Mouse (Mus musculus) neural tube, embryonic 11.5 days (tissue): ENCODE results near the gene 1700017B05Rik. TPM values are rescaled to one million over a fixed set of nuclear protein-coding genes. Genes with fewer than 3 reads are reported as not detected.

Experiments used
- ATAC-seq: fragments of 200-750 bp; cut with Nextera tagmentation; 2 replicates; pipeline ENCODE4 v1.8.0; 2017; ENCODE audit warnings: moderate number of reproducible peaks, mild to moderate bottlenecking, moderate TSS enrichment, moderate library complexity; ENCODE audit not compliant: insufficient read depth, low FRiP score, low TSS enrichment
- DNase-seq: peaks from one replicate; pipeline ENCODE4 v3.0.0-alpha.2; 2015; ENCODE audit warnings: low spot score
- H3K27ac ChIP-seq: fragments of 300-500 bp; sonication (generic); 2 replicates; pipeline ENCODE4 v1.5.1; 2014; ENCODE audit warnings: low read depth, mild to moderate bottlenecking, low read length
- H3K27me3 ChIP-seq: fragments of 300-500 bp; sonication (generic); 2 replicates; pipeline ENCODE4 v1.6.1; 2014; ENCODE audit warnings: mild to moderate bottlenecking, low read length, mixed read lengths; ENCODE audit not compliant: control insufficient read depth, insufficient read depth
- H3K36me3 ChIP-seq: fragments of 300-500 bp; sonication (generic); 2 replicates; pipeline ENCODE4 v1.6.1; 2014; ENCODE audit warnings: mild to moderate bottlenecking, low read length, moderate library complexity, mixed read lengths; ENCODE audit not compliant: control insufficient read depth, insufficient read depth
- H3K4me1 ChIP-seq: fragments of 300-500 bp; sonication (generic); 2 replicates; pipeline ENCODE4 v1.6.1; 2014; ENCODE audit warnings: low read length, mixed read lengths; ENCODE audit not compliant: control insufficient read depth, insufficient read depth
- H3K4me2 ChIP-seq: fragments of 300-500 bp; sonication (generic); 2 replicates; pipeline ENCODE4 v1.6.1; 2014; ENCODE audit warnings: low read depth, mild to moderate bottlenecking, moderate library complexity
- H3K4me3 ChIP-seq: fragments of 300-500 bp; sonication (generic); 2 replicates; pipeline ENCODE4 v1.5.1; 2014; ENCODE audit warnings: low read depth, low read length
- H3K9ac ChIP-seq: fragments of 300-500 bp; sonication (generic); 2 replicates; pipeline ENCODE4 v1.6.1; 2014; ENCODE audit warnings: mild to moderate bottlenecking, low read length
- H3K9me3 ChIP-seq: fragments of 300-500 bp; sonication (generic); 2 replicates; pipeline ENCODE4 v1.6.1; 2016; ENCODE audit warnings: low read length; ENCODE audit not compliant: control insufficient read depth
- WGBS: fragments of 180-500 bp; shearing (Covaris S2); extraction: QIAGEN DNeasy Blood & Tissue Kit; methylation state at CpG from one replicate; pipeline ENCODE4 v1.1.7; 2014; 5-methylcytosine and 5-hydroxymethylcytosine counted together
- polyA plus RNA-seq: library from polyadenylated mRNA; unstranded; fragments of >200 nt; fragmentation: Nextera tagmentation; extraction: Ambion mirVana; gene quantifications from 2 replicates; pipeline ENCODE4 v1.2.1, GENCODE M21; 2014

1700017B05Rik gene
- polyA plus RNA-seq, 1 experiment from 2014 or later, result 11.3 TPM

DNA sequence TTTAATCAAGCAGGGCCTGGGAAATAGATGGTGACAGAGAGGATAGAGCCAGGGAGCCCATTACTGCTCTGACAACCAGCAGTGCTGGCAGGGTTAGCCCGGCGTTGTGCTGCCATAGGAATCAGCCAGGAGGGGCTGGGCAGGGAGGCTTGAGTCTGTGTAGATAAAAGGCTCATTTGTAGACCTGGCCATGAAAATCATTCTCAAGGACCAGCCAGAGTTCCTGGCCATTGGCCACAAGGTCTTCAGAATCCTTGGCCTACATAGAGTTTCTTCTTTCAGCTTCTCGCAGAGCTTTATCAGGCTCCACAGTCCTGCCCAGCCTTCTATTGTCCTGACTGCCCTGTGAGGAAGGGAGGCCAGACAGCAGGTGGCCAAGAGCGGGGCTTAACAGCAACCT, 17.0 kb upstream of the 1700017B05Rik start:
- H3K4me2 ChIP-seq, result no peak overlapping the region
- DNase-seq (no peak), ATAC-seq (no peak)
- no peak overlapping the region for H3K9ac ChIP-seq
- no peaks in the 10 kb centered on the region for H3K4me1 ChIP-seq
- H3K36me3 ChIP-seq, result no peaks in the 10 kb centered on the region
- H3K9me3 ChIP-seq, result no peaks in the 10 kb centered on the region
- WGBS, result 67% methylated on average over 4 of the region's 4 CpGs
- H3K27me3 ChIP-seq, result no peaks in the 10 kb centered on the region
- no peak overlapping the region for H3K27ac ChIP-seq
- H3K4me3 ChIP-seq, result no peak overlapping the region

DNA sequence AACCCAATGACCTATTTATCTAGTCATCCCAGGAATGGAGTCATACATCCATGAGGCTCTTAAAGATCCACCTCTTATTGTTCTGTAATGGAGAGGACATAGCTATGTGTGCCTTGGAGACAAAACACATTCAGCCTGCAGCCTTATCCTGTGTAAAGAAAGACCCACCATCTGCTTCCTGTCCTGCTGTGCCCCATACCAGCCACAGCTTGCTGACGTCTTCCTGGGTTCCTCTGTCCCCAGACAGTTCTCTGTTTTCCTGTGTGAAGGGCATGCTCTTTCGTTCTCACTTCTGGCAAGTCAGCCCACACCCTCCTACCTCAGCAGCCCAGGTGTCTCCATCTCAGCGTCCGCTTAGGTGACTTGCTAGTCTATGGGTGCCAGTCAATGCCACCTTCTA, 15.9 kb upstream of the 1700017B05Rik start:
- Histone ChIP-seq H3K27ac (no peak overlapping the region), H3K27me3 (no peaks in the 10 kb centered on the region), H3K4me1 (no peaks in the 10 kb centered on the region), H3K4me3 (no peak overlapping the region), H3K36me3 (no peaks in the 10 kb centered on the region), H3K4me2 (no peak overlapping the region), H3K9ac (no peak overlapping the region), H3K9me3 (no peaks in the 10 kb centered on the region)
- ATAC-seq, result no peak
- no peak for DNase-seq
- 52% methylated on average over 4 of the region's 4 CpGs for WGBS

DNA sequence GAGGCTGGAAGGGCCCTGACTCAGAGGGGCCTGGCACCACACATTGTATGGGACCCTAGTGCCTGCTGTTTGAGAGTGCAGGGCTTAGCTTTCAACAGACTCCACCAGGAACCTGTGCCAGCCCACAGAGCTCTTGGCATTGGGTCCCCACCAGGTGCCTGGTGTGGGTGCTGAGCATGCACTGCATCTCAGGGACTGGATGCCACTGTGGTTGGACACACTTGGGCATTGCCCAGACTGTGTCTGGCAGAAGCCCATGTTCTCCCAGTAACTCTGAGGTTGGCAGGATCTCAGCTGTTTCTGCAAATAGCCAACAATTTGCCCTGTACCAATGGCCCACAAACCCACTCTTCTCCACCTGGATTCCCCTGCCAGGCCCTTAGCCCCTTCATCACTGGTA, 13.9 kb upstream of the 1700017B05Rik start:
- H3K27me3 ChIP-seq, result no peaks in the 10 kb centered on the region
- DNase-seq (no peak), ATAC-seq (no peak)
- 0 out of 2 replicates have a peak, but pooled peaks cover 2% of the 10 kb centered on the region for H3K4me1 ChIP-seq
- H3K9ac ChIP-seq, result no peak overlapping the region
- H3K4me3 ChIP-seq, result no peak overlapping the region
- no peak overlapping the region for H3K27ac ChIP-seq
- H3K9me3 ChIP-seq, result no peaks in the 10 kb centered on the region
- no peaks in the 10 kb centered on the region for H3K36me3 ChIP-seq
- no peak overlapping the region for H3K4me2 ChIP-seq

DNA sequence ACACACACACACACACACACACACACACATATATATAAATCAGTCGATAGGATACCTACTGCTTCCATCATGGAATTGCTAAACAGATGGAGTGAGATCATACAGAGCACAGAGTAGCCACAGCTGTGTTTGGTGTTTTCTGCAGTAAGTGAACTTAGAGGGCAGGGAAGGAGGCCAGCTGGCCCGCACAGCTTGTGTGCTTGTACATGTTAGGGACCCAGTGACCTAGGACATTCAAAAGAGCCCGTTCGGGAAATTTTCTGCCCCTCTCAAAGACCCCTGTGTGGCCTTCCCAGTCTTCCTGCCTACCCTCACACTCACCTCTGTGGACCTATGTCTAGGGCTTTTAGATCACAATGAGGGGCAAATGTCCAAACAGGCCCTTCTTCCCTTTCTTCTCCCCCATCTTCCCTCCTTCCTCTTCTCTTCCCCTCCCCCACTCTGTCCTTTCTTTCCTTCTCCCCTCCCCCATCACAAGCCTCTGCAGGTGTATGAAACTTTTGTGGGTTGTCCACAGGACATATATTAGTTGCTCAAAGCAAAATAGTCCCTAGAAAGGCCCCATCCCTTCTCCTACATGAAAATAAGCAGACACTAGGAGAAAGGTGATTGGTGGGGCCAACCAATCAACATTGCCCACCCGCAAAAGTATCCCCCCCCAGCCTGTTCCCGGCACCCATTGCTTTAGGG, 11.5 kb upstream of the 1700017B05Rik start:
- no peak for ATAC-seq
- DNase-seq, result no peak
- H3K4me1 ChIP-seq, result 0 out of 2 replicates have a peak, but pooled peaks cover 2% of the 10 kb centered on the region
- 19% methylated on average over 6 of the region's 6 CpGs for WGBS
- no peaks in the 10 kb centered on the region for H3K9me3 ChIP-seq
- no peaks in the 10 kb centered on the region for H3K27me3 ChIP-seq
- H3K4me3 ChIP-seq, result no peak overlapping the region
- H3K9ac ChIP-seq, result no peak overlapping the region
- H3K4me2 ChIP-seq, result no peak overlapping the region
- H3K27ac ChIP-seq, result no peak overlapping the region
- no peaks in the 10 kb centered on the region for H3K36me3 ChIP-seq

DNA sequence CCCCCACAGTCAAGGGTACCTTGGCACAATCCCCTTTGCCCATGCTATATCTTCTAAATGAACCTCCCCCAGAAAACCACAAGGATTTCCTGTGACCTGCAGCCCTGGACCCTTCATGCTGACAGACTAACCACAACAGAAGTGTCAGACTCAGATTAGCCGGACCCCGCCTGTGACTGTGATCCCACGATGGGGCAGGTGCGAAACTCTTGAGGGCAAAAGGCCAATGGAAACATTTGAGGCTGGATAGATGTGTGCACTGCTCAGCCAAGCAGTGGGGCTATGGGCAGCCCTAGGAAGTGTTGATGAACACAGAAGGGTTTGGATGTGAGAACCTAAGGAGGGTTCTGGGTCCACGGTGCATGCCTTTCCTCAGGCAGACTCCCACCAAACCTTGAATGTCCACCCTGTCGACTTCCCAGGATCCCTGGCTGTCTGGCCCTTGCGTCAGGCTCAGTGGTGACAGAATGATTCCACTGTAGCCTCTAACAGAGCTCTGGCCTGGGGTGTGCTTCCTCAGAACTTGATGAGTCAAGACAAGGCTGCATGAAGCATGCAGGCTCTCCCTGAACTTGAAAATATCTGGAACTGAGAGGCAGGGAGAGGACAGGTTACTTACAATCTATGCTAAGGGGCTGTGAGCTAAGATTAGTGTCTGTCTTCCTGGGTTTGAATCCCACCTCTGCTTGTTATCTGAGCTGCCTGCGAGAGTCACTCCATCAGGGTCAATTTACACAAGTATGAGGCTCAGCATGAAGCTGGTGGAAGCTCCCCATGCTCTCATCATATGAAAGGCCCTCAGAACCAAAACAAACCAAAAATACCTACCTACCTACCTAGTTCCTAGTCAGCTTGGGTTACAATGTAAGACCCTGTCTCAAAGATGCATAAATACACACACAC, 10.7 kb upstream of the 1700017B05Rik start:
- ATAC-seq, result no peak
- H3K4me1 ChIP-seq, result 0 out of 2 replicates have a peak, but pooled peaks cover 2% of the 10 kb centered on the region

GRCm38 (mm10) chr9:57271837-57272562, 9.6 kb upstream of the 1700017B05Rik start:
- Histone ChIP-seq H3K9me3 (no peaks in the 10 kb centered on the region), H3K27ac (no peak overlapping the region), H3K27me3 (no peaks in the 10 kb centered on the region), H3K4me3 (no peak overlapping the region), H3K36me3 (no peaks in the 10 kb centered on the region), H3K9ac (no peak overlapping the region), H3K4me1 (0 out of 2 replicates have a peak, but pooled peaks cover 8% of the 10 kb centered on the region), H3K4me2 (no peak overlapping the region)
- ATAC-seq, result no peak
- WGBS, result 43% methylated on average over 9 of the region's 9 CpGs
- DNase-seq, result no peak

More for the DNA sequence above, 10.7 kb upstream of the 1700017B05Rik start:
- Histone ChIP-seq H3K36me3 (no peaks in the 10 kb centered on the region), H3K9ac (no peak overlapping the region), H3K9me3 (no peaks in the 10 kb centered on the region), H3K27me3 (no peaks in the 10 kb centered on the region), H3K4me3 (no peak overlapping the region), H3K27ac (no peak overlapping the region), H3K4me2 (no peak overlapping the region)
- WGBS, result 51% methylated on average over 8 of the region's 8 CpGs
- no peak for DNase-seq

- no peaks in the 10 kb centered on the region for H3K27me3 ChIP-seq
- WGBS, result 19% methylated on average over 1 of the region's 1 CpGs
- H3K4me3 ChIP-seq, result no peak overlapping the region
- no peaks in the 10 kb centered on the region for H3K9me3 ChIP-seq
- no peak overlapping the region for H3K9ac ChIP-seq
- no peak for ATAC-seq
- no peaks in the 10 kb centered on the region for H3K36me3 ChIP-seq
- H3K4me1 ChIP-seq, result 0 out of 2 replicates have a peak, but pooled peaks cover 8% of the 10 kb centered on the region
- no peak overlapping the region for H3K27ac ChIP-seq
- no peak overlapping the region for H3K4me2 ChIP-seq
- no peak for DNase-seq
Measured at GRCm38 (mm10) chr9:57271081-57271480, 8.7 kb upstream of the 1700017B05Rik start.

- Histone ChIP-seq H3K4me1 (0 out of 2 replicates have a peak, but pooled peaks cover 8% of the 10 kb centered on the region), H3K4me2 (no peak overlapping the region), H3K36me3 (no peaks in the 10 kb centered on the region), H3K9me3 (no peaks in the 10 kb centered on the region), H3K27me3 (no peaks in the 10 kb centered on the region), H3K27ac (no peak overlapping the region), H3K4me3 (no peak overlapping the region), H3K9ac (no peak overlapping the region)
- no peak for DNase-seq
- 11% methylated on average over 8 of the region's 8 CpGs for WGBS
- ATAC-seq, result no peak
Measured at GRCm38 (mm10) chr9:57270399-57270798, 8.0 kb upstream of the 1700017B05Rik start.
